Mouse (Mus musculus) frontal cortex, postnatal 14 days (tissue): ENCODE results near the gene Fbxo39.
A peak's percentile ranks its signal among the peaks of the same experiment; 100 is the strongest.
"Not testable (repeated sequence)": the region's sequence is repeated elsewhere in the genome, so short reads cannot be mapped to it uniquely, and the experiment has no call there.

Source experiments
- DNase-seq, 2 experiments: peaks; one replicate each; pipeline ENCODE4 v3.0.0; 2022; ENCODE audit warnings: low spot score in 2 of 2

The Fbxo39 gene

GRCm38 (mm10) chr11:72311355-72312001 is 2.8 kb upstream of the Fbxo39 start:
- no peak for DNase-seq

GRCm38 (mm10) chr11:72318026-72318425 is 3.8 kb downstream of the Fbxo39 start:
- DNase-seq = no peak

GRCm38 (mm10) chr11:72324431-72324830 is 10.2 kb downstream of the Fbxo39 start:
- no peak for DNase-seq

GRCm38 (mm10) chr11:72325701-72326100 is 11.5 kb downstream of the Fbxo39 start:
- DNase-seq = no peak

GRCm38 (mm10) chr11:72332951-72333667 is 18.9 kb downstream of the Fbxo39 start:
- DNase-seq = no peak

- DNase-seq = no peak
These were observed 20.4 kb downstream of the Fbxo39 start for GRCm38 (mm10) chr11:72334653-72335052.

GRCm38 (mm10) chr11:72336726-72337125 is 22.5 kb downstream of the Fbxo39 start:
- no peak for DNase-seq

- no peak for DNase-seq
These were observed 24.2 kb downstream of the Fbxo39 start for GRCm38 (mm10) chr11:72338437-72338871.

- DNase-seq = no peak
These were observed 25.5 kb downstream of the Fbxo39 start for GRCm38 (mm10) chr11:72339716-72340115.

- peak; percentile 47 to 65 for DNase-seq
These were observed 28.4 kb downstream of the Fbxo39 start for GRCm38 (mm10) chr11:72342549-72343237.

- DNase-seq = not testable (repeated sequence)
These were observed 29.0 kb downstream of the Fbxo39 start for GRCm38 (mm10) chr11:72343238-72343625.

- DNase-seq = peak in 1 of 2 experiments; percentile 45
These were observed 29.7 kb downstream of the Fbxo39 start for GRCm38 (mm10) chr11:72343904-72344303.

GRCm38 (mm10) chr11:72344486-72344885 is 30.2 kb downstream of the Fbxo39 start:
- no peak for DNase-seq

GRCm38 (mm10) chr11:72348563-72348962 is 34.3 kb downstream of the Fbxo39 start:
- no peak for DNase-seq

GRCm38 (mm10) chr11:72349016-72349415 is 34.8 kb downstream of the Fbxo39 start:
- DNase-seq = no peak

GRCm38 (mm10) chr11:72349652-72350051 is 35.4 kb downstream of the Fbxo39 start:
- DNase-seq = no peak

GRCm38 (mm10) chr11:72352272-72352671 is 38.0 kb downstream of the Fbxo39 start:
- no peak for DNase-seq

GRCm38 (mm10) chr11:72353186-72353585 is 38.9 kb downstream of the Fbxo39 start:
- no peak for DNase-seq

- peak in 1 of 2 experiments; percentile 36 for DNase-seq
These were observed 40.9 kb downstream of the Fbxo39 start for GRCm38 (mm10) chr11:72354971-72355728.

GRCm38 (mm10) chr11:72361385-72362346 is 47.4 kb downstream of the Fbxo39 start:
- DNase-seq = peak; percentile 47 to 62

- no peak for DNase-seq
These were observed 48.1 kb downstream of the Fbxo39 start, which contains the start of gene Tekt1 for GRCm38 (mm10) chr11:72362347-72362741. TSS of gene Tekt1 (minus strand) at chr11:72362442.
